Mouse (Mus musculus) myocyte (in vitro differentiated cells): ENCODE measurements around the gene Gm21834. TPM values are rescaled to one million over a fixed set of nuclear protein-coding genes. Genes with fewer than 3 reads are reported as not detected.

Experiments
- H3K27me3 ChIP-seq: one replicate; pipeline ENCODE4 v1.6.1; 2011; ENCODE audit not compliant: control insufficient read depth, insufficient read depth, insufficient read length
- H3K36me3 ChIP-seq: one replicate; pipeline ENCODE4 v1.6.1; 2011; ENCODE audit not compliant: control insufficient read depth, insufficient read depth
- H3K4me2 ChIP-seq: one replicate; pipeline ENCODE4 v1.6.1; 2011; ENCODE audit warnings: low read depth, control low read depth
- H3K4me3 ChIP-seq: one replicate; pipeline ENCODE4 v1.5.1; 2011; ENCODE audit warnings: mild to moderate bottlenecking, control low read depth, moderate library complexity
- H3K79me2 ChIP-seq: one replicate; pipeline ENCODE4 v1.6.1; 2011; ENCODE audit not compliant: control insufficient read depth, insufficient read depth
- H3ac ChIP-seq: one replicate; pipeline ENCODE4 v1.6.1; 2011; ENCODE audit not compliant: control insufficient read depth, insufficient read length
- CEBPB ChIP-seq: IDR thresholded peaks from 2 replicates; pipeline ENCODE4 v1.6.1; 2011; ENCODE audit warnings: mild to moderate bottlenecking, moderate library complexity; ENCODE audit not compliant: poor library complexity, insufficient read depth, severe bottlenecking
- E2F4 ChIP-seq: IDR thresholded peaks from one replicate; pipeline ENCODE4 v1.6.1; 2011; ENCODE audit warnings: mild to moderate bottlenecking, control low read depth, moderate library complexity; ENCODE audit not compliant: insufficient read depth
- MAX ChIP-seq: IDR thresholded peaks from one replicate; pipeline ENCODE4 v1.6.1; 2011; ENCODE audit warnings: low read depth, mild to moderate bottlenecking, control low read depth
- MYOD1 ChIP-seq, 3 experiments: IDR thresholded peaks; one replicate each; pipeline ENCODE4 v1.6.1; 2011; ENCODE audit warnings: control low read depth in 2 of 3, low read depth in 2 of 3, mild to moderate bottlenecking in 2 of 3, moderate library complexity in 1 of 3; ENCODE audit not compliant: insufficient read length in 2 of 3, control insufficient read depth in 1 of 3
- MYOG ChIP-seq, 3 experiments: IDR thresholded peaks; one replicate each; pipeline ENCODE4 v1.6.1; 2011; ENCODE audit warnings: control low read depth in 2 of 3, low read depth in 2 of 3, mild to moderate bottlenecking in 2 of 3; ENCODE audit not compliant: insufficient read length in 2 of 3, control insufficient read depth in 1 of 3, insufficient read depth in 1 of 3
- POLR2A ChIP-seq: IDR thresholded peaks from one replicate; pipeline ENCODE4 v1.6.1; 2011; ENCODE audit warnings: low read depth, mild to moderate bottlenecking, control low read depth, moderate library complexity; ENCODE audit not compliant: insufficient read length
- POLR2AphosphoS2 ChIP-seq: IDR thresholded peaks from one replicate; pipeline ENCODE4 v1.6.1; 2011; ENCODE audit warnings: low read depth, control low read depth; ENCODE audit not compliant: insufficient read length
- REST ChIP-seq: IDR thresholded peaks from one replicate; pipeline ENCODE4 v1.6.1; 2011; ENCODE audit warnings: mild to moderate bottlenecking, control low read depth, moderate library complexity; ENCODE audit not compliant: insufficient read depth, insufficient read length
- SRF ChIP-seq: IDR thresholded peaks from one replicate; pipeline ENCODE4 v1.6.1; 2011; ENCODE audit warnings: low read depth; ENCODE audit not compliant: control insufficient read depth, insufficient read length
- TCF12 ChIP-seq: IDR thresholded peaks from one replicate; pipeline ENCODE4 v1.6.1; 2011; ENCODE audit warnings: mild to moderate bottlenecking, control low read depth; ENCODE audit not compliant: poor library complexity, insufficient read depth, severe bottlenecking
- TCF3 ChIP-seq: IDR thresholded peaks from one replicate; pipeline ENCODE4 v1.6.1; 2011; ENCODE audit warnings: low read depth, control low read depth; ENCODE audit not compliant: insufficient read length
- USF1 ChIP-seq: IDR thresholded peaks from one replicate; pipeline ENCODE4 v1.6.1; 2011; ENCODE audit warnings: low read depth, mild to moderate bottlenecking, control low read depth, moderate library complexity
- polyA plus RNA-seq: library from polyadenylated mRNA; unstranded; fragments of >200 nt; fragmentation: generic; extraction: Trizol; gene quantifications from one replicate; pipeline ENCODE4 v1.2.1, GENCODE M21; 2012; ENCODE audit warnings: missing spikeins

Gm21834 gene
- polyA plus RNA-seq, 1 experiment: not detected

GRCm38 (mm10) chr17:57758033-57758432, 16.0 kb upstream of the Gm21834 start:
- H3K36me3 ChIP-seq: no peaks in the 10 kb centered on the region
- no peak overlapping the region for H3K4me3 ChIP-seq
- H3K27me3 ChIP-seq: no peaks in the 10 kb centered on the region
- no peaks in the 10 kb centered on the region for H3K79me2 ChIP-seq
- H3ac ChIP-seq: no peak overlapping the region
- H3K4me2 ChIP-seq: no peak overlapping the region
- TF ChIP-seq MYOD1 (IDR thresholded peaks at IDR 0.05; ENCODE audit: control insufficient read depth in 1 of 3, insufficient read length in 2 of 3, low read depth in 2 of 3) (no peak), REST (no peak), POLR2AphosphoS2 (no peak), E2F4 (no peak), TCF3 (no peak), MAX (no peak), SRF (no peak), USF1 (no peak), MYOG (IDR thresholded peaks at IDR 0.05; ENCODE audit: control insufficient read depth in 1 of 3, insufficient read depth in 1 of 3, insufficient read length in 2 of 3, low read depth in 2 of 3) (no peak), TCF12 (no peak), CEBPB (no peak)

GRCm38 (mm10) chr17:57694791-57695190, 47.2 kb downstream of the Gm21834 start:
- H3K4me2 ChIP-seq: no peak overlapping the region
- no peak for TF ChIP-seq MYOG (IDR thresholded peaks at IDR 0.05; ENCODE audit: control insufficient read depth in 1 of 3, insufficient read depth in 1 of 3, insufficient read length in 2 of 3, low read depth in 2 of 3)
- no peak for TF ChIP-seq SRF
- TF ChIP-seq CEBPB: no peak
- TF ChIP-seq TCF12: no peak
- TF ChIP-seq TCF3: no peak
- no peak for TF ChIP-seq MAX
- TF ChIP-seq E2F4: no peak
- TF ChIP-seq USF1: no peak
- TF ChIP-seq POLR2A: no peak
- TF ChIP-seq MYOD1 (IDR thresholded peaks at IDR 0.05; ENCODE audit: control insufficient read depth in 1 of 3, insufficient read length in 2 of 3, low read depth in 2 of 3): no peak
- no peak for TF ChIP-seq POLR2AphosphoS2
- TF ChIP-seq REST: no peak
- no peak overlapping the region for H3ac ChIP-seq
- H3K79me2 ChIP-seq: no peaks in the 10 kb centered on the region
- no peak overlapping the region for H3K4me3 ChIP-seq
- no peaks in the 10 kb centered on the region for H3K27me3 ChIP-seq
- H3K36me3 ChIP-seq: no peaks in the 10 kb centered on the region

Other genes starting within 250 kb of the Gm21834 start
- not detected for gene Vmn2r120, start 196.7 kb downstream of the Gm21834 start, polyA plus RNA-seq
- not detected for gene Cntnap5c, start 27.4 kb upstream of the Gm21834 start, polyA plus RNA-seq